Mouse (Mus musculus): Measurements from ENCODE around the gene Parp14.
A peak's percentile ranks its signal among the peaks of the same experiment; 100 is the strongest.
"Not testable (repeated sequence)": the region's sequence is repeated elsewhere in the genome, so short reads cannot be mapped to it uniquely, and the experiment has no call there.

Parp14 gene

DNA sequence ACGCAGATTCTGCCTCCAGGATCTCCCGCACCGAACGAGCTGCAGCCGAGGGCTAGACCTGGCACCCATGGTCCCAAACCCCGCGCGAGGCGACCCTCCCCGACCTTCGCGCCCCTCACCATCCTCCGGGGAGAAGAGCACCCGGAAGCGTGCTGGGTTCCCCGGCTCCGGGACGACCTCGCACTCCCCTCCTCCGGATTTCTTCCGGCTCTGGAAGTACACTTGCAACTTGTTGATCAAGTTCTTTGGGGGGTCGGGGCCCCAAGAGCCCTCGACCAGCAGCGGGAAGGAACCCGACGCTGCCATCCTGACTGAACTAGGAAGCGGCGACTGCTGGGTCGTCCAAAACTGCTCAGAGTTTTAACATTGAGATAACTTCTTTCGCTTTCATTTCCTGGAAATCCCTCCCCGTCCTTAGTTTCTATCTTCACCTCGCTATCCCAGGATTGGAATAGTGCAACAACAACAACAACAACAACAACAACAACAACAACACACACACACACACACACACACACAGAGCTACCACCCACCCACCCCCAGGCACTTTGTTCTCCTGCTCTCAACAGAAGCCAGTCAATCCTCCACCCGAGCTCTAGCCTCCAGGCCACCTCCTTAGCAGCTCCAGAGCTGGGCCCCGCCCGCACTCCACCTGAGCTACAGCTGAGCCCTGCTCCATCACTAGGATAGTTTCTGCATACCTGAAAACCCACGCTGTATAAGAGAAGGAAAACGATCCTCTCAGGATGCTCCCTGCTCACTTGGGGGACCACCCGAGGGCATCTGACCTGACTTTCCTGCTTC, at the start of gene Parp14:
Gene Parp14, minus strand, starts transcription at position 497 of the 804 bp plus-strand sequence.
- DNase-seq (ENCODE audit: low spot score in 2 of 2), result peak; percentile 54 to 62

DNA sequence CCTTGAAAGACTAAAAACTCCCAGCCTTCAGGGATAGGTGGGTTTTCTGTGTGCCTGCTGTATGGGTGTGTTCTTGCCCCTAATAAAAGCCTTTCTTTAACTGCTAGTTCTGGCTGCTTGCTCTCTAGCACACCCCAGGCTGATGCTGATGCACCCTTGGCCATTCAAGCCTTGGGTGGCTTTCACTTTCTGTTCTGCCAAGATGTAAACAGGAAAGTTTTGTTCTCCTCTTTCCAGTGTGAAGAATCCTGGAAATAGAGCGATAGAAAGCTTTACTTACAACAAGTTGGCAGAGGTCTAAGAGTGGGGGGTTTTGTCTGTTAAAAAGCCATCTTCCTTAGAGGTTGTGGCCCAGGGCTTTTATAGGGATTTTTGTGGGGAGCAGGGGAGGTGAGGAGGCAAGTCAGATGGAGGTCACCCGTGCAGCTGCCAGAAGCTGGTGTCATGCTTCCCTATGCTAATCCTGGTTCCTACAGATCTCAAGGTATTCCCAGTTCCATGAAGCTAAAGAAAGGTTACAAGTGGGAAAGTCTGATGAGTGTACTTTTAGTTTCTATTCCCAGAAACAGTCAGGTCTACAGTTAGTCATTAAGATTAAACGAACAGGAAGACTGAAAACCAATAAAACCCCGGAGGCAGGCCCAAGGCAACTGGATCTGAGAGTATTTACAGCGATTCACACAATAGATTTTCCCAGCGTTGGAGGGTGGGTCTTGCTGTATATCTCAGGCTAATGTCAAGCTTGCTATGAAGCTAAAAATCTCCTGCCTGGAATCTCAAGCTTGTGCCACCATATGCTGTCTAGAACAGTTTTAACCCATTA, 47.6 kb upstream of the Parp14 start:
- DNase-seq (ENCODE audit: low spot score in 2 of 2), result no peak

DNA sequence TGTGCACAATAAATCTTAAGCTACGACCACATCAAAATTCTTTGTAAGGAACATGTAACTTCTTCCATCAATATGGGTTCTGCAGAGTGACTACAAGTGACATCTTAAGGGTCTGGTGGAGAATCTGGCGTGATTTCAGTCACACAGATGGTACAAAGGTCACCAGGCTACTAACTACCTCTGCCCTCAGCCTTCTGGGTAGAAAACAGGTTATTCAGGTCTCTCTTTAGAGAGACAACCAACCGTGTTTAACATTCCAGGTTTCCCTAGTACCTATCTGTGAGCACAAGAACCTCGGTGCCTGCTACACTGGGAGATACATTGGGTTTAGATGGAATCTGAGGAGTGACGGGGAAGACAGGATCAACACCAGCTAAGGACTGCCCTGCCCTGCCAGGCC, 43.0 kb upstream of the Parp14 start:
- DNase-seq (ENCODE audit: low spot score in 2 of 2), result no peak

DNA sequence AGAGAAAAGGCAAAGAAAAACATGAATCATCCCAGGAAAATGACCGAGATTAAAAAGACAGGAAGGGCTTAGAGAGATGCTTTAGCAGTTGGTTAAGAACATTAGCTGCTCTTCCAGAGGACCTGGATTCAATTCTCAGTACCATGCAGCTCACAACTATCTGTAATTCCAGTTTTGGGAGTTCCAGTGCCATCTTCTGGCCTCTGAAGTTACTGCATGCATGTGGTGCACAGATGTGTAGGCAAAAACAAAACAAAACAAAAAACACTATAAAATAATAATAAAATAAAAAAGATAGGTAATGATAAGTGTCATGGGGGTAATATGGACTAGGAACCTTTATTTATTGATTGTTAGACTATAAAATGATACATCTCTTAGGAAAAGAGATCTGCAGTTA, 42.2 kb upstream of the Parp14 start:
- DNase-seq (ENCODE audit: low spot score in 2 of 2), result peak in 1 of 2 experiments; percentile 48

DNA sequence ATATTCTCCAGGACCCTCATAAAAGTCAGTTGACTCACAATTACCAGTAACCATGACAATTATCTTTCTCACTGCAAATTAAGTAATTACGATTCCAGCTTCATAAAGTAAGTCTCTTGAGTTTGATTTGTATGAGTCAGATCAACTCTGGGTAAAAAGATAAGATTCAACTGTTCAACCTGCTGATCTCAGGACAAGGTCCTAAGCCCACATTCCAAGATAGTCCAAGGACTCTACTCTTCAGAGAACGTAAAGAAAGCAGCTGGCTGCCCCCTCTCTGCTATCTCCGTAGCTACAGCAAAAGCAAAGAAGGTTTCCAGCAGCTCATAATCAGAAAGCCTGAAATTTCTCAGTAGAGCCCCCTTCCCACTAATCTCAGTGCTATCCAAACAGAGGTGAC, 40.1 kb upstream of the Parp14 start:
- DNase-seq (ENCODE audit: low spot score in 2 of 2), result no peak

DNA sequence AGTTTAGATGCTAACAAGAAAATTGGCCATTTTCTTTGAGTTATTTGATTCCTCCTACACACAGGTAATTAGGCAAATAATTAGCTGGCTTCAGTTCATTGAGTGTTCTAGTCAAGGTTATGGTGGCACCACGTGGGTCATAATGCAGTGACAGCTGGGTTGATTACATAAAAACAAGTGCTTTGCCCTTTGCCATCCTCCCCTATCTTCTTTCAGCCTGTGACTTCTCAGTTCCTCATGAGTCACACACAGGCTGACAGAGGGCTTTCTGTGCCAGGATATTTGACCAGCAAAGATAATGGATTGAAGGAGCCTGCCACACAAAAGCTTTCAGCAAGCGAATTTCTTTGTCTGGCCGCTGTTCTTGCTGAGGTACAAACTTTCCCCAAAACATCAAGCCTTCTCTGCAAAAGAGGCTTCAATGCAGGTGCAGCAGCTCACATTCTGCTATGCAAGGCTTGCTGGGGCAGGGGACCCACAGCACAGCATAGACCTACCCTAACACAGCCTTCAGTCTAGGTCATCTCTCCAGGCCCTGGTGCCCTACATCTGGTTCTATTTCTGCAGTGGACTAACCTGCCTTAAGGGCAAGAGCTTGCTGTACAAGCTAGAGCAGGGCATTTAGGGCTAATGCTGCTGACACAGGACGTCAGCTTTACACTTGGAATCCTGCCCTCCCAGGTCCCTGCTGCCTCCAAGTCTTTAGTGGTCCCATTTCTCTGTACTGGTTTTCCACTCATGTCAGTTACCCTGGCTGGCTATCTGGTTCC, 36.3 kb upstream of the Parp14 start:
- no peak for DNase-seq (ENCODE audit: low spot score in 2 of 2)

DNA sequence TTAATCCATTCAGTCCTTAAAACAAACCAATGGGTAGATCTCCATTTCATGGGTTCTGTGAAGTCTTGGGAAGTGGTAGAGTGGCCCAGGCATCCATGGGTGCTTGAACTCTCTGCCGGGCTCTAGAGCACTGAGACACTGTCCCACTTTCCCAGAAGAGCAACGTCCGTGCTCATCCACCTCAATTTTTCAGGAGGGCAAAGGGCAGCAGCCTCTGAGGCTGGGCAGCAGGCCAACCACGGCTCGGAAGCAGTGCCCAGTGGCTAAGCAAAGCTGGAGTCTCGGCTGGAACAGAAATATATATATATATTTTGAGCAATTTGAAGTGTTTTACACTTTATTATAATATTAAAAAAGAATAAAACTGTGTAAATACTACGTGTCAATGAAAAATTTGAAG, 35.5 kb upstream of the Parp14 start:
- DNase-seq (ENCODE audit: low spot score in 2 of 2), result no peak

DNA sequence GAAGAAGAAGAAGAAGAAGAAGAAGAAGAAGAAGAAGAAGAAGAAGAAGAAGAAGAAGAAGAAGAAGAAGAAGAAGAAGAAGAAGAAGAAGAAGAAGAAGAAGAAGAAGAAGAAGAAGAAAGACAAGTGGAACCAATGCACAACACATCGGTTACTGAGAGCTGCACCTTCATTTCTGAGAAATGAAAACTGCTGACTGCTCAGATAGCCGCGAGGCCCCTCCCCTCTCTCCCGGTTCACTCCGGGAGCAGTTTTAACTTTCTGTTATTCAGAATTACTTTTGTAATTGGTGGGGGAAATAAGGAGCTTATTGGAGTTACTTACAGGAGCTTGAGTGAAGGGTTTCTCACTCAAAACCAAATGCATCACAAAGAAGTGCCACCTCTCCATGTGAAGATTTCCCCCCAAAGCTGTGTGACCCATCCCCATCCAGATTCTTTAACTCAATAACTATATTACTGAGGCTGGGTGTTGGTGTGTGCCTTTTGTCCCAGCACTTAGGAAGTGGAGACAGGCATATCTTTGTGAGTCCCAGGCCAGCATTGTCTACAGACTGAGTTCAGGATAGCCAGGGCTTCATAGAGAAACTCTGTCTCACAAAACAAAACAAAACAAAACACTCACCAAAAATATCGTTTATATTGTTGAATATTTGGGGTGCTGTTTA, 34.6 kb upstream of the Parp14 start:
- DNase-seq (ENCODE audit: low spot score in 2 of 2), result no peak

DNA sequence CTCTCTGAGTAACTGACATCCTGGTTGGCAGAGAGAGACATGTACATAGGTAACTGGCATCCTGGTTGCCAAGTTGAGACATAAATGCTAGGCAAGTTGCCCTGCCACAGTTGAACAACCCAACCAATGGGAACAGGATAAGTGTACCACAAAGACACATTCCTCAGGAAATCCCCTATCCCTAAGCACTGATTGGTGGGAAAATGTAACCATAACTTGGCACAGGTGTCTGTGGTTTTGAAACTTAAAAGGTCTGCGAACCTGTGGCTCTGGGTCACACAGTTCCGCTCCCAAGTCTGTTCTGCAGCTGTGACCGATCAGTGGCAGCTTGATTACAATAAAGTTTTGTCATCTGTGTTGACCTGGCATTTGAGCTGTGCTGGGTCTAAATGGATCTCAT, 34.0 kb upstream of the Parp14 start:
- no peak for DNase-seq (ENCODE audit: low spot score in 2 of 2)

DNA sequence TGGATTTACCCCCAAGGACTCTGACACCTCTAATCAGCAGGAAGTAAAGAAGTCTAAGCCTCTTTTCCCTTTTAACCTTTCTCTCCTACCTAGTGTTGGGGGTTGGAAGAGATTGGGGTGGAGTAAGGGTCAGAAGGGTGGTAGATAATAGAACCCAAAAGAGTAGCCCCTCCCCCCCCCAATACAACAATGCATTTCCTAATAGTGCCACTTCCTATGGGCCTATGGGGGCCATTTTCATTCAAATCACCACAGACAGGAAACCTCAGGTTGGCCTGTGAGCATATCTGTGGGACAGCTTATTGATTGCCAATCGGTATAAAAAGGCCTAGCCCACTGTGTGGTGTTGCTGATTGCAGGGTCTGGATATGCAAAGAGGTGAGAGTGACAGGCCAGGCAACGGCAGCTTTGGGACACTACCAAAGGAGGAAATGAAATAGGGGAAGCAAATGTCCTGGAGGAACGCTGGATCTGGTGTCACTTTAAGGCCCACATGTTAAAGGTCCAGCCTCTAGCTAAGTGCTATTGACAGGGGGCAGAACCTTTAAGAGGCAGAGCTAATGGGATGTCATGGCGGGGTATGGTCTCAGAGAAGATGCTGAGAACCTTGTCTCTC, 32.9 kb upstream of the Parp14 start:
- no peak for DNase-seq (ENCODE audit: low spot score in 2 of 2)

DNA sequence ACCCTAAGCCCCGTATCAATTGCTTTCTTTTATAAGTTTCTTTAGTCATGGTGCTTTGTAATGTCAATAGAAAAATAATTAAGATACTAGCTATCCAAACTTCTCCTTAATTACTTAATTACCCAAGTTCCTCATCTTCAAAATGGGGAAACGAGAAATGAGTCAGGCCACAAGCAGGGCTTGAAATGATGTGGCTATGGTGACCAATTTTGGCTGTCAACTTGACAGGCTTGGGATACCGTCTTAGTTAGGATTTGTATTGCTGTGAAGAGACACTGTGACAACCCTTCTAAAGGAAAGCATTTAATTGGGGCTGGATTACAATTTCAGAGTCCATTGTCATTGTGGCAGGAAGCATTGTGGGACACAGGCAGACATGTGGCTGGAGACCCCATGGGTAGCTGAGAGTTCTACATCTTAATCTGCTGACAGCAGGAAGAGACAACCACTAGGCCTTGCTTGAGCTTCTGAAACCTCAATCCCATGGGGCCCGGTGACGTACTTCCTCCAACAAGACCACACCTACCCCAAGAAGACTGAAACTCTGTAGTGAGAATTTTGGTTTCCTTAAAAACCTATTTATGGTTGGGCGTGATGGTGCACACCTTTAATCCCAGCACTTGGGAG, 31.8 kb upstream of the Parp14 start:
- DNase-seq (ENCODE audit: low spot score in 2 of 2), result no peak

DNA sequence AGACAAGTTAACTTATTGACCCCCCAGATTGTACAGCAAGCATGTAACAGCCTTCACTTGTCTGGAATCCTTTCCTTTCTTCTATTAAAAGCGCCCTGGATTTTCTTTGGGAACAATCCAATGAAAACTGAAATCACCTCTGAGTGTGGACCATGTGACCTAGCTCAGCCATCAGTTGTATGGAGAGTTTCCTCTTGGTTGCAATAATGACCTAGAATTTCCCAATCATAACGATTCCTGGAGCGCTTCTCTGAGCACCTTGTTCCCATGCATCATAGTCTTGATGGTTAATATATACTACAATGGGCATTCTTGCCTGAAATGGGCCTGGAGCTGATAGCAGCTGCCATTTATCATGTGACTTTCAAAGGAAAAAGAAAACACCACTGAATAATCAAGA, 29.2 kb upstream of the Parp14 start:
- DNase-seq (ENCODE audit: low spot score in 2 of 2), result no peak

DNA sequence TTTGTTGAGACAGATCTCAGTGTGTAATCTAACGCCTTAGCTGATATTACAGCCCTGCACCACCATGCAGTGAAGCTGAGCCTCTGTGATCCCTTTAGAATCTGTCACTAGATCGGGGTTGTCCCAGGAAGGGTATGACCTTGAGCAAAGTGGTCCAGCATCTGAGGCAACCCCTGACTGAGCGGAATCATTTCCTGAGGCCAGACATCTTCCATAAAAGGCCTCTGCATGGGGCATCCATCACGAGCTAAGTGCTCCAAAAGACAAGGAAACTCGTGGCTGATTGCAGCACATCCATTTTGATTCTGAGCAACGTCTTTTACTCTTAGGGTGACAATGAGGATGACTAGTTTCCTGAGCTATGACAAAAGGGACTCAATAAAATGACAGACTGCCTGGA, 23.7 kb upstream of the Parp14 start:
- DNase-seq (ENCODE audit: low spot score in 2 of 2), result no peak

DNA sequence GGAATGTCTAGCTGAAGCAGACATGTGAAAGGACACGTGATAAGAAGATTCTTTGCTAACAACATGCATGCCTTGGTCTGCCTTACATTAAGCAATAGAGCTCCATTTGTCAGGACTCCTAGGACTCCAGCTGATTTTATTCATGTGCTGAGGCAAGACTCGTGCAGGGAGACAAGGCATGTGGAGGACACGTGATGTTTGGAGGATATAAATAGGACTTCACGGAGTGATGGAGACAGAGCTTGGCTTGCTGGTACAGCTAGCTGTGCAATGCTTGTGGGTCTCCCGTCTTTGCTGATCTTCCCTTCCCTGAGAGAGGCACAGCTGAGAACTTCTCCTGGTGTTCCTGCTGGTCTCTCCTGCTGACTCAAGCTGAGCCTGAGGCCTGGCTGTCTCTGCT, 20.3 kb upstream of the Parp14 start:
- DNase-seq (ENCODE audit: low spot score in 2 of 2), result not testable (repeated sequence)

DNA sequence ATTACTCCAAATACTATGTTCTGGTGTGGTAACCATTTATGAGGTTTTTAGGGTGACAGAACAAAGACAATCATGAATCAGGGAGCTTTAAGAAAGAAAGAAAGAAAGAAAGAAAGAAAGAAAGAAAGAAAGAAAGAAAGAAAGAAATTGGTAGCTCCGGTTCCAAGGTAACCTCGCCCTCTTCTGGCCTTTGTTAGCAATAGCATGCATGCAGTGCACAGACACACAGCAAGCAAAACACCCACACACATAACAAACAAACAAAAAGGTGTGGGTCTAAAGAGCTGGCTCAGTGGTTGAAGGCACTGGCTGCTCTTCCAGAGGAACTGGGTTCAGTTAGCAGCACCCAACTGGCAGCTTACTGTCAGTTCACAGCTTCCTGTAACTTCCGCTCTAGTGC, 19.3 kb upstream of the Parp14 start:
- DNase-seq (ENCODE audit: low spot score in 2 of 2), result no peak

DNA sequence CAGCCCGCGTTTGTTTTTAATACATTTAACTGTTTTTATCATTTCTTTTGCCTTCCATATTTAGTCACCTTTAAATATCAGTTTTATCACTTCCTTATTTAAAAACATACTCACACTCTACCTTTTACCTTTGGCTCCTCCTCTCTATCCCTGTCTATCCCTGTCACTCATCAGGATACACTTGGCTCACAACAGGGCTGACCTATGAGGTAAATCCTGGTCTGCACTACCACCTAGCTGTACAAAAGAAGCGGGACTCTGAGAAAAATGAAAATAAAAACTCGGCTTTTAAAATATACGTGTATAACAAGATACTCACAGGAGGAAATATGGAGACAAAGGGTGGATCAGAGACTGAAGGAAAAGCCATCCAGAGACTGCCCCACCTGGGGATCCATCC, 17.6 kb upstream of the Parp14 start:
- no peak for DNase-seq (ENCODE audit: low spot score in 2 of 2)

DNA sequence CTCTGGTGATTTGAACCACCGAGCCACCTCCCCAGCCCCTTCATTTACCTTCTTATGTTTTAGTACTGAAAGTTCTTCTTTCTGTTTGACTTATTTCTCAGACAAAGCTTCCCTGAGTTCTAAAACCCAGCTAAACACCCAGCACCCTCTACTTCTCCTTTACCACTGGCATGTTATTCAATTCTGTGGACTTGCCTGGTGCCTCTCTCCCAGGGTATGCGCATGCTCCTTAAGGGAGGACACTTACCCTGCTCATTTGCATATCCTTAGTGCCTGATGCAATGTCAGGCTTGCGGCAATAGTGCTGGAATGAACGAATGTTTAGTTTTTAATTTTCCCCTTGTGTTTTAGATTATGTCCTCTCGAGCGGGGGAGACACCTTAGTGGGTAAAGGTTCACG, 16.8 kb upstream of the Parp14 start:
- DNase-seq (ENCODE audit: low spot score in 2 of 2), result no peak

DNA sequence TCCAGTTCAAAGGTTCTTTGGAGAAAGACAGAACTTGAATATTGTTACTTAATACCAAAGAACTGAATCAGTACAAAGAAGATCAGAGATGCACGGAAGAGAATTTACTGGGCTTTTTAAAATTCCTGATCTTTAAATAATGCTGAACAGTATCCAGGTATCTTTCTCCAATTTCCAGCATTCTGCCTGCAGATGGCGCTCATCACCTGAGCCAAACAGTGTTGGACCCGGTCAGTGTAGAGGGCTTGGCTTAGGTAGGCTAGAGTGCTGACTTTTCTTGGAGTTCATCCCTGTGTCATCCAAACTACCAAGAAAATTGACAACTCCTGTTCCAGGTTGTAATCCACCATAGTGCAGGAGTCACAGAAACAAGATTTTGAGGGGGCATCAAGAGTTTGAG, 3.1 kb upstream of the Parp14 start:
- DNase-seq (ENCODE audit: low spot score in 2 of 2), result peak; percentile 37 to 77

DNA sequence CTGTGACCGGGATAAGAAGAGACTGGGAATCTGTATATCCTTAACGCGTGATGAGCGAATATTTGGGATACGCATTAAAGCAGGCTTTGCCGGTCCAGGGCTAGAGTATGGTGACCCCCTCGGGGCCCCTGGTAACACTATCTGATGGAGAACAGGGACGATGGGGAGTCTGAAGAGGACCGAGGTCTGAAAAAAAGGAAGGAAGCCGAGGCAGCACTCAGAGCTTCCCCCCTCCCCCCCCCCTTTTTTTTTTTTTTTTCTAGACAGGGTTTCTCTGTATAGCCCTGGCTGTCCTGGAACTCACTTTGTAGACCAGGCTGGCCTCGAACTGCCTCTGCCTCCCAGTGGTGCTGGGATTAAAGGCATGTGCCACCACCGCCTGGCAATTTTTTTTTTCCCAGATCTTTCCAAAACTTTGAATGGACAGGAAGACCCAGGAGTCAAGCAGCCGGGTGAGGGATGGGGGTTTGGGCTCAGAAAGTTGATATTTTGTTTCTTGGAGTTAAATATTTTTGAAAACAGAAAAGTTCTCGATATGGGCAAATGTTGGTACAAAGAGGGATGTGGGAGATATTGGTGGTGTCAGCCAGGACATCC, 1.2 kb upstream of the Parp14 start:
- DNase-seq (ENCODE audit: low spot score in 2 of 2), result no peak

DNA sequence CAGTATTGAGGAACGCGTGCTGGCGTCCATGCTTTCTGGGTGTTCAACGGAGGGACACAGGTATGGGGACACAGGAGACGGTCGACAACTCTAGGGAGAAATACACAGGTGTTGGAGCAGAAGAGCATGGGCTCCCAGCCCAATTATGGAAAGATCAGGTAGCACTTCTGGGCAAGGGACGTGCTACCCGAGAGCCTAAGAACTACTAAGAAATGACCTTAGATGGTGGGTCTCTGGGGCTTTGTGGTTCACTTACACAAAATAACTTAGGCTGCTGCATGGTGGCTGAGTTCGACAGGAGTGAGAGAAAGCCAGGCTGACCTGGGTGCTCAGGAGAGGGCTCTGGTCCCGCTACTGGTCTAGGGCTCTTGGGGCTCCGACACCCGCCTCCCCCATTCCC, 554 bp upstream of the Parp14 start:
- peak in 1 of 2 experiments; percentile 32 for DNase-seq (ENCODE audit: low spot score in 2 of 2)
